Mouse (Mus musculus): Measurements from ENCODE around the gene Cpsf7.
"Not testable (repeated sequence)": the region's sequence is repeated elsewhere in the genome, so short reads cannot be mapped to it uniquely, and the experiment has no call there.

Cpsf7 gene

GRCm38 (mm10) chr19:10525106-10525901, at the start of gene Cpsf7:
Cpsf7 (plus strand) TSS chr19:10525266.
- DNase-seq, result peak; percentile 89 to 91

GRCm38 (mm10) chr19:10479541-10479940, 45.5 kb upstream of the Cpsf7 start:
- DNase-seq, result no peak

- no peak for DNase-seq
These were observed 42.4 kb upstream of the Cpsf7 start, which contains the start of gene Ppp1r32 for GRCm38 (mm10) chr19:10482703-10483102. Ppp1r32 (minus strand) TSS chr19:10482928.

- DNase-seq, result peak; percentile 68 to 69
These were observed 38.8 kb upstream of the Cpsf7 start for GRCm38 (mm10) chr19:10486264-10486738.

- no peak for DNase-seq
These were observed 29.4 kb upstream of the Cpsf7 start for GRCm38 (mm10) chr19:10495670-10496069.

GRCm38 (mm10) chr19:10496976-10497375, 28.1 kb upstream of the Cpsf7 start:
- DNase-seq, result no peak

- DNase-seq, result no peak
These were observed 27.4 kb upstream of the Cpsf7 start for GRCm38 (mm10) chr19:10497512-10498160.

GRCm38 (mm10) chr19:10500581-10500980, 24.5 kb upstream of the Cpsf7 start:
- DNase-seq, result no peak

GRCm38 (mm10) chr19:10502571-10502970, 22.5 kb upstream of the Cpsf7 start:
- DNase-seq, result peak; percentile 45 to 50

GRCm38 (mm10) chr19:10510759-10511330, 14.2 kb upstream of the Cpsf7 start:
- no peak for DNase-seq

- no peak for DNase-seq
These were observed 4.7 kb upstream of the Cpsf7 start for GRCm38 (mm10) chr19:10520355-10520754.

GRCm38 (mm10) chr19:10521926-10522325, 3.1 kb upstream of the Cpsf7 start:
- DNase-seq, result no peak

GRCm38 (mm10) chr19:10523483-10524080, 1.5 kb upstream of the Cpsf7 start:
- DNase-seq, result no peak

GRCm38 (mm10) chr19:10524784-10525105, 321 bp upstream of the Cpsf7 start:
- DNase-seq, result no peak

- DNase-seq, result peak; percentile 40 to 48
These were observed 844 bp downstream of the Cpsf7 start, which contains the start of gene Sdhaf2 for GRCm38 (mm10) chr19:10525910-10526309. Sdhaf2 (minus strand) TSS chr19:10526142.

- no peak for DNase-seq
These were observed 5.0 kb downstream of the Cpsf7 start for GRCm38 (mm10) chr19:10530082-10530481.

GRCm38 (mm10) chr19:10539454-10539853, 14.4 kb downstream of the Cpsf7 start:
- DNase-seq, result no peak

- DNase-seq, result peak; percentile 85 to 89
These were observed 30.8 kb downstream of the Cpsf7 start, which contains the start of gene Tmem216 for GRCm38 (mm10) chr19:10555624-10556510. Tmem216 (minus strand) TSS chr19:10556238.

- DNase-seq, result no peak
These were observed 31.9 kb downstream of the Cpsf7 start for GRCm38 (mm10) chr19:10557001-10557400.

GRCm38 (mm10) chr19:10557430-10557829, 32.4 kb downstream of the Cpsf7 start:
- DNase-seq, result no peak

GRCm38 (mm10) chr19:10557837-10558375, 32.8 kb downstream of the Cpsf7 start:
- not testable (repeated sequence) for DNase-seq

- DNase-seq, result no peak
These were observed 35.0 kb downstream of the Cpsf7 start for GRCm38 (mm10) chr19:10560108-10560507.

Data from cerebellum, adult 18-20 months (tissue).